Mouse (Mus musculus) midbrain, postnatal 0 days (tissue): ENCODE data around the gene Cpne7. TPM values are rescaled to one million over a fixed set of nuclear protein-coding genes. Genes with fewer than 3 reads are reported as not detected.

Experiments used
- ATAC-seq: fragments of 200-750 bp; cut with Nextera tagmentation; 2 replicates; pipeline ENCODE4 v1.8.0; 2017; ENCODE audit warnings: moderate number of reproducible peaks, mild to moderate bottlenecking, moderate TSS enrichment, moderate library complexity; ENCODE audit not compliant: low FRiP score
- DNase-seq: peaks from one replicate; pipeline ENCODE4 v3.0.0-alpha.2; 2015; ENCODE audit warnings: low spot score
- H3K27ac ChIP-seq: fragments of 300-500 bp; sonication (generic); 2 replicates; pipeline ENCODE4 v1.5.1; 2014; ENCODE audit warnings: low read depth, mild to moderate bottlenecking, low read length, mixed read lengths
- H3K27me3 ChIP-seq: fragments of 300-500 bp; sonication (generic); 2 replicates; pipeline ENCODE4 v1.6.1; 2014; ENCODE audit warnings: low read length, control low read depth, mixed read lengths; ENCODE audit not compliant: insufficient read depth
- H3K36me3 ChIP-seq: fragments of 300-500 bp; sonication (generic); 2 replicates; pipeline ENCODE4 v1.6.1; 2014; ENCODE audit warnings: low read length, control low read depth, mixed read lengths; ENCODE audit not compliant: insufficient read depth
- H3K4me1 ChIP-seq: fragments of 300-500 bp; sonication (generic); 2 replicates; pipeline ENCODE4 v1.6.1; 2014; ENCODE audit warnings: mild to moderate bottlenecking, control low read depth, antibody characterized with exemption, low read length, mixed read lengths; ENCODE audit not compliant: insufficient read depth
- H3K4me2 ChIP-seq: fragments of 300-500 bp; sonication (generic); 2 replicates; pipeline ENCODE4 v1.6.1; 2014; ENCODE audit warnings: low read depth, mild to moderate bottlenecking, low read length, mixed read lengths; ENCODE audit not compliant: poor library complexity, severe bottlenecking
- H3K4me3 ChIP-seq: fragments of 300-500 bp; sonication (generic); 2 replicates; pipeline ENCODE4 v1.5.1; 2014; ENCODE audit warnings: low read depth, mild to moderate bottlenecking, low read length, moderate library complexity
- H3K9ac ChIP-seq: fragments of 300-500 bp; sonication (generic); replicated peaks from 2 replicates; pipeline ENCODE4 v1.6.1; 2014; ENCODE audit warnings: mild to moderate bottlenecking, low read length, moderate library complexity, mixed read lengths; ENCODE audit not compliant: poor library complexity, severe bottlenecking
- H3K9me3 ChIP-seq: fragments of 300-500 bp; sonication (generic); 2 replicates; pipeline ENCODE4 v1.6.1; 2016; ENCODE audit warnings: low read length, control low read depth
- CTCF ChIP-seq: IDR thresholded peaks from 2 replicates; pipeline ENCODE4 v1.5.1; 2016; ENCODE audit warnings: antibody characterized with exemption, mild to moderate bottlenecking
- WGBS: fragments of 180-500 bp; shearing (Covaris S2); extraction: QIAGEN DNeasy Blood & Tissue Kit; methylation state at CpG from one replicate; pipeline ENCODE4 v1.1.7; 2014; 5-methylcytosine and 5-hydroxymethylcytosine counted together
- polyA plus RNA-seq: library from polyadenylated mRNA; unstranded; fragments of >200 nt; fragmentation: Nextera tagmentation; extraction: Ambion mirVana; gene quantifications from 2 replicates; pipeline ENCODE4 v1.2.1, GENCODE M21; 2015
- total RNA-seq: library from RNA; depleted of rRNA; stranded (reverse); fragments of >200 nt; gene quantifications from 2 replicates; pipeline ENCODE4 v1.2.3, GENCODE M21; 2014

The Cpne7 gene
- total and polyA plus RNA-seq, 2 experiments from 2014 or later, result 29.1 to 29.2 TPM

- 0 out of 2 replicates have a peak overlapping the region, but pooled peaks have one; percentile 36 for H3K9ac ChIP-seq
- peak; percentile 68 for ATAC-seq
These were observed 18.2 kb downstream of the Cpne7 start for GRCm38 (mm10) chr8:123135406-123135805.

GRCm38 (mm10) chr8:123135806-123136205, 18.6 kb downstream of the Cpne7 start:
- Histone ChIP-seq H3K27ac (peak overlapping the region; percentile 82), H3K4me1 (peaks cover 11% of the 10 kb centered on the region; the same call in 1 of the 2 replicates), H3K9ac (0 out of 2 replicates have a peak overlapping the region, but pooled peaks have one; percentile 36), H3K27me3 (no peaks in the 10 kb centered on the region), H3K4me3 (no peak overlapping the region), H3K36me3 (no peaks in the 10 kb centered on the region), H3K9me3 (no peaks in the 10 kb centered on the region), H3K4me2 (peak overlapping the region; percentile 37)
- TF ChIP-seq CTCF, result no peak
- 38% methylated on average over 9 of the region's 9 CpGs for WGBS
- ATAC-seq (no peak), DNase-seq (no peak)

More at GRCm38 (mm10) chr8:123135406-123135805, 18.2 kb downstream of the Cpne7 start:
- Histone ChIP-seq H3K4me1 (peaks cover 11% of the 10 kb centered on the region; the same call in 1 of the 2 replicates), H3K27ac (peak overlapping the region; percentile 82), H3K27me3 (no peaks in the 10 kb centered on the region), H3K36me3 (no peaks in the 10 kb centered on the region), H3K4me3 (no peak overlapping the region), H3K4me2 (peak overlapping the region; percentile 37), H3K9me3 (no peaks in the 10 kb centered on the region)
- 13% methylated on average over 7 of the region's 7 CpGs for WGBS
- no peak for TF ChIP-seq CTCF
- peak; percentile 81 for DNase-seq

- H3K9ac ChIP-seq, result no peak overlapping the region
- peaks cover 11% of the 10 kb centered on the region; the same call in 1 of the 2 replicates for H3K4me1 ChIP-seq
- H3K27ac ChIP-seq, result no peak overlapping the region
- DNase-seq (no peak), ATAC-seq (no peak)
- H3K27me3 ChIP-seq, result no peaks in the 10 kb centered on the region
- no peak for TF ChIP-seq CTCF
- H3K4me2 ChIP-seq, result no peak overlapping the region
- H3K4me3 ChIP-seq, result no peak overlapping the region
- 89% methylated on average over 9 of the region's 9 CpGs for WGBS
- no peaks in the 10 kb centered on the region for H3K9me3 ChIP-seq
- no peaks in the 10 kb centered on the region for H3K36me3 ChIP-seq
These were observed 19.1 kb downstream of the Cpne7 start for GRCm38 (mm10) chr8:123136287-123136686.

- ATAC-seq (peak; percentile 43; the same call in 1 of the 2 replicates), DNase-seq (peak; percentile 79)
- TF ChIP-seq CTCF, result no peak
- Histone ChIP-seq H3K4me1 (peaks cover 11% of the 10 kb centered on the region; the same call in 1 of the 2 replicates), H3K36me3 (no peaks in the 10 kb centered on the region), H3K4me3 (no peak overlapping the region), H3K4me2 (no peak overlapping the region), H3K27ac (no peak overlapping the region), H3K9ac (0 out of 2 replicates have a peak overlapping the region, but pooled peaks have one; percentile 8), H3K9me3 (no peaks in the 10 kb centered on the region), H3K27me3 (no peaks in the 10 kb centered on the region)
- 14% methylated on average over 2 of the region's 2 CpGs for WGBS
These were observed 20.5 kb downstream of the Cpne7 start for GRCm38 (mm10) chr8:123137645-123138077.

DNA sequence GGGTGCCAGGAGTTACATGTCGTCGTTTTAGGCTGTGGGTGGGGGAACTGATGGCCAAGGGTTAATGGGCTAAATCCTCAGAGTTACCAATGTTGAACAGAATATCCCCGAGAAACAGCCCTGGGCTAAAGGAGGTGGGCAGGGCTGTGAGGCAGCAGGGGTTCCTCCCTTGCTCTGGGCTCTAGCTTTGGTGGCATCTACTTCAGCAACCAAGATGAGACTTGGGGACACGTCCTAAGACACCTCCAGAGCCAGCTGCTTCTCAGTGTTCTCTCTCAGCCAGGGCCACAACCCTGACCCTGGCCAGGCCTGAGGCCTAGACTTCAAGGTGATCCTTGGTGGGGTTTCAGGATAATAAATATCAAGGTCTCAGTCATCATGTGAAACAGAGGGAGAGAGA, 21.6 kb downstream of the Cpne7 start:
- Histone ChIP-seq H3K4me2 (no peak overlapping the region), H3K4me3 (no peak overlapping the region), H3K9me3 (no peaks in the 10 kb centered on the region), H3K9ac (no peak overlapping the region), H3K27me3 (no peaks in the 10 kb centered on the region), H3K36me3 (no peaks in the 10 kb centered on the region), H3K4me1 (peaks cover 11% of the 10 kb centered on the region; the same call in 1 of the 2 replicates), H3K27ac (no peak overlapping the region)
- ATAC-seq (no peak), DNase-seq (no peak)
- WGBS, result 77% methylated on average over 4 of the region's 4 CpGs
- no peak for TF ChIP-seq CTCF

- ATAC-seq (peak; percentile 41; the same call in 1 of the 2 replicates), DNase-seq (peak; percentile 93)
- no peak overlapping the region for H3K27ac ChIP-seq
These were observed 24.7 kb downstream of the Cpne7 start for GRCm38 (mm10) chr8:123141741-123142462.

More at GRCm38 (mm10) chr8:123141741-123142462, 24.7 kb downstream of the Cpne7 start:
- WGBS, result 72% methylated on average over 14 of the region's 14 CpGs
- H3K4me3 ChIP-seq, result no peak overlapping the region
- H3K27me3 ChIP-seq, result no peaks in the 10 kb centered on the region
- H3K4me1 ChIP-seq, result no peaks in the 10 kb centered on the region
- H3K9ac ChIP-seq, result no peak overlapping the region
- H3K9me3 ChIP-seq, result no peaks in the 10 kb centered on the region
- H3K36me3 ChIP-seq, result no peaks in the 10 kb centered on the region
- no peak overlapping the region for H3K4me2 ChIP-seq
- no peak for TF ChIP-seq CTCF
